Mouse (Mus musculus): Measurements from ENCODE around the gene Clasp1.

DNA sequence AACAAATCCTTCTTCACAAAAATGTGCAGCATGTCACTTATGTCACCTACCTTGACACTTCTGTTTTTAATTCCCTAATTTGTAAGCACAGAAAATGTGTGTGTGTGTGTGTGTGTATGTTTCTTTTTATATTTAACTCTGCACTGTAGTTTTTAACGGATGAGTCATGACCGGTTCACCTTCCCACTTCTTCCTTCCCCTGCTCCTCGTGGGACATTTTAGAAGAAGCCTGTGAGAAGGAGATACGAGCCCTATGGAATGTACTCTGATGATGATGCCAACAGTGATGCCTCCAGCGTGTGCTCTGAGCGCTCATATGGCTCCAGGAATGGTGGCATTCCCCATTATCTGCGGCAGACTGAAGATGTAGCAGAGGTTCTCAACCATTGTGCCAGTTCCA is 154.0 kb downstream of the Clasp1 start:
- TF ChIP-seq POLR2A (IDR thresholded peaks at IDR 0.05; ENCODE audit: borderline replicate concordance, low read depth, low read length) (no peak), CTCF (IDR thresholded peaks at IDR 0.05; ENCODE audit: low read depth, low read length) (no peak)
